Mouse (Mus musculus) ES-E14 (cell line): Measurements from ENCODE around the gene Insr.

Experiments
- CHD2 ChIP-seq: IDR thresholded peaks from 2 replicates; pipeline ENCODE4 v1.6.1; 2014; ENCODE audit warnings: mild to moderate bottlenecking, low read depth, low read length, inconsistent platforms
- HCFC1 ChIP-seq: IDR thresholded peaks from 2 replicates; pipeline ENCODE4 v1.6.1; 2012; ENCODE audit warnings: low read length, inconsistent platforms, borderline replicate concordance; ENCODE audit not compliant: insufficient read depth
- MAFK ChIP-seq: IDR thresholded peaks from 2 replicates; pipeline ENCODE4 v1.6.1; 2014; ENCODE audit warnings: mild to moderate bottlenecking, low read depth, low read length, inconsistent platforms; ENCODE audit not compliant: insufficient read depth
- ZC3H11A ChIP-seq: IDR thresholded peaks from 2 replicates; pipeline ENCODE4 v1.6.1; 2012; ENCODE audit warnings: low read depth, mild to moderate bottlenecking, inconsistent platforms, low read length, borderline replicate concordance
- ZNF384 ChIP-seq: IDR thresholded peaks from 2 replicates; pipeline ENCODE4 v1.6.1; 2012; ENCODE audit warnings: low read depth, low read length, inconsistent platforms

GRCm38 (mm10) chr8:3208729-3209128 is 70.7 kb downstream of the Insr start:
- TF ChIP-seq ZNF384: no peak
- no peak for TF ChIP-seq HCFC1
- TF ChIP-seq CHD2: no peak
- no peak for TF ChIP-seq ZC3H11A
- no peak for TF ChIP-seq MAFK
